Mouse (Mus musculus) heart, postnatal 25 days (tissue): ENCODE data around the gene Olfr113. TPM values are rescaled to one million over a fixed set of nuclear protein-coding genes. Genes with fewer than 3 reads are reported as not detected.
"Not testable (repeated sequence)": the region's sequence is repeated elsewhere in the genome, so short reads cannot be mapped to it uniquely, and the experiment has no call there.

Experiments used
- DNase-seq: peaks from one replicate; pipeline ENCODE4 v3.0.0; 2022; ENCODE audit warnings: low spot score
- intact Hi-C: fragments of 180-260 bp; cut with DNase I; formaldehyde crosslinking; loops from one replicate; pipeline ENCODE4 v1.15.1; 2025
- total RNA-seq, 2 experiments: library from RNA; stranded (reverse); gene quantifications; 2 replicates each; pipeline ENCODE4 v1.2.3; 2021

The Olfr113 gene
- not detected for total RNA-seq

- no peak for DNase-seq
- intact Hi-C loops: no loop called here
Observed at GRCm38 (mm10) chr17:37577563-37577962, at the start of gene Olfr113. Gene Olfr113 (minus strand): TSS chr17:37577663.

- DNase-seq: no peak
- intact Hi-C loops: no loop called here
Observed at GRCm38 (mm10) chr17:37627009-37627408, 49.5 kb upstream of the Olfr113 start, which contains the start of the genes Olfr115 and Olfr116. Gene Olfr115 (minus strand): TSS chr17:37627109. Gene Olfr116 (minus strand): TSS chr17:37627199.

- intact Hi-C loops: no loop called here
Observed at GRCm38 (mm10) chr17:37592643-37593042, 15.2 kb upstream of the Olfr113 start, which contains the start of gene Olfr114. Gene Olfr114 (minus strand): TSS chr17:37592743.

GRCm38 (mm10) chr17:37569351-37569750 is 8.1 kb downstream of the Olfr113 start, which contains the start of gene Olfr112:
Gene Olfr112 (minus strand): TSS chr17:37569451.
- intact Hi-C loops: no loop called here

More at GRCm38 (mm10) chr17:37592643-37593042, 15.2 kb upstream of the Olfr113 start, which contains the start of gene Olfr114:
- DNase-seq: no peak

GRCm38 (mm10) chr17:37558913-37559615 is 18.4 kb downstream of the Olfr113 start:
- intact Hi-C loops: loop anchor here (1.0 kb wide), 1 partner anchor 8 kb away; no protein-coding TSS in a partner anchor
- DNase-seq: no peak

More at GRCm38 (mm10) chr17:37569351-37569750, 8.1 kb downstream of the Olfr113 start, which contains the start of gene Olfr112:
- DNase-seq: no peak

GRCm38 (mm10) chr17:37543800-37544435 is 33.5 kb downstream of the Olfr113 start:
- intact Hi-C loops: no loop called here

GRCm38 (mm10) chr17:37541454-37542119 is 35.9 kb downstream of the Olfr113 start:
- intact Hi-C loops: no loop called here
- DNase-seq: no peak

More at GRCm38 (mm10) chr17:37543800-37544435, 33.5 kb downstream of the Olfr113 start:
- no peak for DNase-seq

- DNase-seq, intact Hi-C loops: not testable (repeated sequence)
Observed at GRCm38 (mm10) chr17:37538416-37538815, 39.0 kb downstream of the Olfr113 start.

- no peak for DNase-seq
- intact Hi-C loops: no loop called here
Observed at GRCm38 (mm10) chr17:37535173-37535572, 42.3 kb downstream of the Olfr113 start.

GRCm38 (mm10) chr17:37525427-37525826 is 52.0 kb downstream of the Olfr113 start:
- DNase-seq, intact Hi-C loops: not testable (repeated sequence)

GRCm38 (mm10) chr17:37524612-37525011 is 52.9 kb downstream of the Olfr113 start:
- intact Hi-C loops, DNase-seq: not testable (repeated sequence)

Other genes starting within 250 kb of the Olfr113 start
- not detected for gene Olfr103, start 238.0 kb downstream of the Olfr113 start, total RNA-seq
- gene Olfr104-ps, start 218.1 kb downstream of the Olfr113 start, total RNA-seq: not detected
- not detected for gene Olfr105-ps, start 198.6 kb downstream of the Olfr113 start, total RNA-seq
- not detected for gene Olfr106-ps, start 187.3 kb downstream of the Olfr113 start, total RNA-seq
- not detected for gene Olfr107, start 178.4 kb downstream of the Olfr113 start, total RNA-seq
- not detected for gene Olfr108, start 132.2 kb downstream of the Olfr113 start, total RNA-seq
- gene Olfr109, start 118.7 kb downstream of the Olfr113 start, total RNA-seq: not detected
- not detected for gene H2-M2, start 94.1 kb downstream of the Olfr113 start, total RNA-seq
- not detected for gene Olfr110, start 85.2 kb downstream of the Olfr113 start, total RNA-seq
- gene Olfr111, start 69.6 kb downstream of the Olfr113 start, total RNA-seq: not detected
- gene Olfr112, start 8.2 kb downstream of the Olfr113 start, total RNA-seq: not detected
- not detected for gene Olfr114, start 15.1 kb upstream of the Olfr113 start, total RNA-seq
- gene Olfr115, start 49.4 kb upstream of the Olfr113 start, total RNA-seq: not detected
- gene Olfr116, start 49.5 kb upstream of the Olfr113 start, total RNA-seq: not detected
- not detected for gene Olfr117, start 86.1 kb upstream of the Olfr113 start, total RNA-seq
- not detected for gene Olfr118, start 89.3 kb upstream of the Olfr113 start, total RNA-seq
- not detected for gene Olfr119, start 118.9 kb upstream of the Olfr113 start, total RNA-seq
- gene Olfr120, start 144.1 kb upstream of the Olfr113 start, total RNA-seq: not detected
- gene Olfr121, start 171.2 kb upstream of the Olfr113 start, total RNA-seq: not detected
- not detected for gene Olfr122, start 190.9 kb upstream of the Olfr113 start, total RNA-seq
- gene Olfr123, start 215.9 kb upstream of the Olfr113 start, total RNA-seq: not detected
- gene Olfr124, start 222.2 kb upstream of the Olfr113 start, total RNA-seq: not detected